Mouse (Mus musculus) lung, embryonic 14.5 days (tissue): ENCODE results near the gene Stk35. TPM values are rescaled to one million over a fixed set of nuclear protein-coding genes. Genes with fewer than 3 reads are reported as not detected.

Source experiments
- ATAC-seq: fragments of 200-750 bp; cut with Nextera tagmentation; 2 replicates; pipeline ENCODE4 v1.8.0; 2017; ENCODE audit warnings: mild to moderate bottlenecking, moderate TSS enrichment, moderate library complexity; ENCODE audit not compliant: insufficient read depth
- DNase-seq: peaks from one replicate; pipeline ENCODE4 v3.0.0-alpha.2; 2015
- H3K27ac ChIP-seq: fragments of 300-500 bp; sonication (generic); 2 replicates; pipeline ENCODE4 v1.5.1; 2014; ENCODE audit warnings: low read depth, mild to moderate bottlenecking, moderate library complexity
- H3K27me3 ChIP-seq: fragments of 300-500 bp; sonication (generic); 2 replicates; pipeline ENCODE4 v1.6.1; 2014; ENCODE audit warnings: low read length, control low read depth; ENCODE audit not compliant: insufficient read depth
- H3K36me3 ChIP-seq: fragments of 300-500 bp; sonication (generic); 2 replicates; pipeline ENCODE4 v1.6.1; 2014; ENCODE audit warnings: control low read depth; ENCODE audit not compliant: insufficient read depth
- H3K4me1 ChIP-seq: fragments of 300-500 bp; sonication (generic); 2 replicates; pipeline ENCODE4 v1.6.1; 2014; ENCODE audit warnings: antibody characterized with exemption, control low read depth; ENCODE audit not compliant: insufficient read depth
- H3K4me2 ChIP-seq: fragments of 300-500 bp; sonication (generic); 2 replicates; pipeline ENCODE4 v1.6.1; 2014; ENCODE audit warnings: mild to moderate bottlenecking
- H3K4me3 ChIP-seq: fragments of 300-500 bp; sonication (generic); 2 replicates; pipeline ENCODE4 v1.5.1; 2014; ENCODE audit warnings: low read depth, low read length
- H3K9ac ChIP-seq: fragments of 300-500 bp; sonication (generic); 2 replicates; pipeline ENCODE4 v1.6.1; 2014
- H3K9me3 ChIP-seq: fragments of 300-500 bp; sonication (generic); 2 replicates; pipeline ENCODE4 v1.6.1; 2016; ENCODE audit warnings: low read depth, low read length, control low read depth
- CTCF ChIP-seq: IDR thresholded peaks from 2 replicates; pipeline ENCODE4 v1.5.1; 2016; ENCODE audit warnings: antibody characterized with exemption, low read depth
- WGBS: fragments of 180-500 bp; shearing (Covaris S2); extraction: QIAGEN DNeasy Blood & Tissue Kit; methylation state at CpG from one replicate; pipeline ENCODE4 v1.1.7; 2014; 5-methylcytosine and 5-hydroxymethylcytosine counted together
- polyA plus RNA-seq: library from polyadenylated mRNA; unstranded; fragments of >200 nt; fragmentation: Nextera tagmentation; extraction: Ambion mirVana; gene quantifications from 2 replicates; pipeline ENCODE4 v1.2.1, GENCODE M21; 2014

The Stk35 gene
- polyA plus RNA-seq, 1 experiment from 2014 or later: 17.1 TPM

- Histone ChIP-seq H3K36me3 (no peaks in the 10 kb centered on the region), H3K9ac (no peak overlapping the region), H3K27ac (no peak overlapping the region), H3K27me3 (no peaks in the 10 kb centered on the region), H3K9me3 (no peaks in the 10 kb centered on the region), H3K4me3 (no peak overlapping the region), H3K4me1 (no peaks in the 10 kb centered on the region), H3K4me2 (no peak overlapping the region)
- 78% methylated on average over 5 of the region's 5 CpGs for WGBS
- ATAC-seq (no peak), DNase-seq (no peak)
- no peak for TF ChIP-seq CTCF
Observed at GRCm38 (mm10) chr2:129863256-129863655, 62.9 kb downstream of the Stk35 start.

DNA sequence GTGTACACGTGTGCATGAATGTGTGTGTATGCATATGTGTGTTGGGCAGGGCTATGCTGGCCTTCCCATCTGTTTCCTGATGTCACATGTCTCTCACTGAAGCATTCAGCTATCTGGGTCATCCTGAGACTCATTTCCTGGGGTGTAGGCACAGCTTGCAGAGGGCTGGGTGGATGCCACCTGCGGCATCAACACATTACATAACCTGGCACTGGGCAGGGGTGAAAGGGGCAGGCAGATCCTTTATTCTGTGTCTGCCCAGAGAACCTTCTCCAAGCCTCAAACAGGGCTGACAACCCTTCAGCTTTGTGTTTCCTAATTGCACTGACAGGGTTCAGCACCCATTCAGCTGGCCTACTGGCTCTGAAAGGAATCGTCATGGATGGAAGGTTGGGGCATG lies 64.6 kb downstream of the Stk35 start:
- Histone ChIP-seq H3K27me3 (no peaks in the 10 kb centered on the region), H3K4me1 (no peaks in the 10 kb centered on the region), H3K4me2 (no peak overlapping the region), H3K9ac (no peak overlapping the region), H3K4me3 (no peak overlapping the region), H3K36me3 (no peaks in the 10 kb centered on the region), H3K9me3 (no peaks in the 10 kb centered on the region), H3K27ac (no peak overlapping the region)
- ATAC-seq (no peak), DNase-seq (no peak)
- TF ChIP-seq CTCF: no peak
- WGBS: 64% methylated on average over 3 of the region's 3 CpGs

- no peak overlapping the region for H3K9ac ChIP-seq
- no peaks in the 10 kb centered on the region for H3K27me3 ChIP-seq
- H3K9me3 ChIP-seq: no peaks in the 10 kb centered on the region
- H3K36me3 ChIP-seq: no peaks in the 10 kb centered on the region
- TF ChIP-seq CTCF: no peak
- H3K4me3 ChIP-seq: no peak overlapping the region
- DNase-seq (no peak), ATAC-seq (no peak)
- no peak overlapping the region for H3K4me2 ChIP-seq
- no peak overlapping the region for H3K27ac ChIP-seq
- 87% methylated on average over 5 of the region's 5 CpGs for WGBS
- H3K4me1 ChIP-seq: no peaks in the 10 kb centered on the region
Observed at GRCm38 (mm10) chr2:129869151-129869550, 68.8 kb downstream of the Stk35 start.

DNA sequence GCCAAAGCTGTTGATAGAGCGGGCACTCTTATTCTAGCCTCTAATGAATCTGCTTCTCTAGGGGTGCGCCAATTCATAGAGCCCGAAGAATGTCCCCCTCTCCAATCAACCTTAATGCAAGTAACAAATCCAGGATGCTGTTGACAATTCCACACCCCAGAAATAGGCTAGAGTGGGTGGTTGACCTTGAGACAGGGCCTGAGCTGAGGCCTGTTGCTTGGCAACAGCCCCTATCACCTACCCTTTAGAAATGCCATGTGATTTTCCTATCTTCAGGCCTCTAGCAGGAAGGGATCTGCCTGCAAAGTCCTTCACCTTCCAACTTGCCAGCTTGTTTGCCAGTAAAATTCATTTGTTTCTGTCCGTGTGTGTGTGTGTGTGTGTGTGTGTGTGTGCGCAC lies 70.9 kb downstream of the Stk35 start:
- no peak for DNase-seq
- WGBS: 86% methylated on average over 5 of the region's 5 CpGs
- Histone ChIP-seq H3K9me3 (no peaks in the 10 kb centered on the region), H3K36me3 (no peaks in the 10 kb centered on the region), H3K27me3 (no peaks in the 10 kb centered on the region), H3K27ac (no peak overlapping the region), H3K4me1 (no peaks in the 10 kb centered on the region), H3K9ac (no peak overlapping the region), H3K4me3 (no peak overlapping the region), H3K4me2 (no peak overlapping the region)
- no peak for TF ChIP-seq CTCF
- ATAC-seq: no peak

- WGBS: 82% methylated on average over 7 of the region's 7 CpGs
- H3K4me2 ChIP-seq: no peak overlapping the region
- DNase-seq: no peak
Observed at GRCm38 (mm10) chr2:129872071-129872470, 71.8 kb downstream of the Stk35 start.

DNA sequence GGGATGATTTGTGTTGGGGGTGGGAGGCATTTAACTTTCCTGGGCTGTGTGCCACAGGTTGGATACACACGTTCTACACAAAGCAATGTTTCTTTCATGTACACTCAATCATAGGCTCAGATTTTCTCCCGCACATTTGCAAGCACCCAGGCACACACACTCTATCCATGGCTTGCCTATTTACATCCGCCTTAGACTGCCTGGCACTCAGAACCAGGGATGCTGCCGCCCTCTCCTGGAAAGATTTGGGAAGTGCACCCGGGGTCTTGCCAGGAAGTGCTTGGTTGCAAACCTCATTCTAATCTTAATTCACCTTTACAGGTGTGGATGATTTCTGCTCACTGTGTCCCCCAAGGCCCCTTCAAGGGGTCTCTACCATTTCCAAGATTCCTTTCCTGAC lies 73.2 kb downstream of the Stk35 start:
- Histone ChIP-seq H3K9me3 (no peaks in the 10 kb centered on the region), H3K27ac (no peak overlapping the region), H3K4me3 (no peak overlapping the region), H3K4me1 (no peaks in the 10 kb centered on the region), H3K27me3 (no peaks in the 10 kb centered on the region), H3K4me2 (no peak overlapping the region), H3K9ac (no peak overlapping the region), H3K36me3 (no peaks in the 10 kb centered on the region)
- 8% methylated on average over 5 of the region's 5 CpGs for WGBS
- DNase-seq (peak; percentile 89), ATAC-seq (peak; percentile 60; the same call in 1 of the 2 replicates)
- TF ChIP-seq CTCF: peak; percentile 96

More at GRCm38 (mm10) chr2:129872071-129872470, 71.8 kb downstream of the Stk35 start:
- Histone ChIP-seq H3K36me3 (no peaks in the 10 kb centered on the region), H3K9ac (no peak overlapping the region), H3K27me3 (no peaks in the 10 kb centered on the region), H3K27ac (no peak overlapping the region), H3K4me3 (no peak overlapping the region), H3K9me3 (no peaks in the 10 kb centered on the region), H3K4me1 (no peaks in the 10 kb centered on the region)
- no peak for TF ChIP-seq CTCF
- no peak for ATAC-seq

DNA sequence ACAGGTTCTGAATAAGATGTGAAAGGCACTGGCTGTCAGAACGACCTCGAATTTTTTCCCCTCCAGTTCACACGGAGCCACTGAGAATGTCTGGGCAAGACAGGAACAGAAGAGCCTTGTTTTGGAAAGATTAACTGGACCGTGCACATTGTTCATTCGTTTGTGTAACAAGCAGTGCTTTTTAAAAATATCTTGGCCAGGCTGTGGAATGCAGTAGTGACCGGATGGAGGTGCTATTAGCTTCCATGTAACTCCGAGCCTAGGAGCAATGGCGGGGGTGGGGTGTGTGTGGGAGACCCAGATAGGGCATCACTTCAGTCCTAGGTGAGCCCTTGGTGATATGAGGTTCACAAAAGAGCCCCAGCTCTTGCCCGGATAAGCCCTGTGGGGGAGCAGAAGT lies 73.8 kb downstream of the Stk35 start:
- 57% methylated on average over 9 of the region's 9 CpGs for WGBS
- no peaks in the 10 kb centered on the region for H3K9me3 ChIP-seq
- H3K4me2 ChIP-seq: no peak overlapping the region
- ATAC-seq: no peak
- H3K4me3 ChIP-seq: no peak overlapping the region
- no peaks in the 10 kb centered on the region for H3K36me3 ChIP-seq
- H3K27me3 ChIP-seq: no peaks in the 10 kb centered on the region
- H3K9ac ChIP-seq: no peak overlapping the region
- no peaks in the 10 kb centered on the region for H3K4me1 ChIP-seq
- no peak for TF ChIP-seq CTCF
- H3K27ac ChIP-seq: no peak overlapping the region
- DNase-seq: no peak
